Mouse (Mus musculus) erythroid progenitor cell, adult 5-6 weeks (primary cell): ENCODE data around the gene Cnpy3. TPM values are rescaled to one million over a fixed set of nuclear protein-coding genes. Genes with fewer than 3 reads are reported as not detected.
A peak's percentile ranks its signal among the peaks of the same experiment; 100 is the strongest.

Source experiments
- ATAC-seq: replicated peaks from 2 replicates; pipeline ENCODE4 v1.8.0; 2016; ENCODE audit warnings: moderate number of reproducible peaks, mild to moderate bottlenecking, moderate TSS enrichment, inconsistent platforms; ENCODE audit not compliant: poor library complexity, low FRiP score, severe bottlenecking
- total RNA-seq, 2 experiments: library from RNA; stranded (forward) in 1 of 2; stranded (reverse) in 1 of 2; fragments of 150-400 nt in 1 of 2; fragments of 186-747, 209-891 nt in 1 of 2; gene quantifications; 2 replicates each; pipeline versions ENCODE4 v1.2.3 to v1.2.4; 2015 to 2017; ENCODE audit warnings: low replicate concordance in 2 of 2

The Cnpy3 gene
- total RNA-seq, 2 experiments from 2014 or later, result 3.4 to 7.2 TPM

- no peak for ATAC-seq
Observed at GRCm38 (mm10) chr17:46770546-46770945, 18.5 kb upstream of the Cnpy3 start.

- no peak for ATAC-seq
Observed at GRCm38 (mm10) chr17:46767868-46768267, 15.9 kb upstream of the Cnpy3 start.

GRCm38 (mm10) chr17:46764916-46765315 lies 12.9 kb upstream of the Cnpy3 start:
- 0 out of 2 replicates have a peak, but pooled peaks have one; percentile 26 for ATAC-seq

- ATAC-seq, result no peak
Observed at GRCm38 (mm10) chr17:46763544-46763943, 11.5 kb upstream of the Cnpy3 start, which contains the start of gene Ptcra. TSS of gene Ptcra (minus strand) at chr17:46763712.

GRCm38 (mm10) chr17:46758753-46759152 lies 6.7 kb upstream of the Cnpy3 start:
- no peak for ATAC-seq

GRCm38 (mm10) chr17:46751056-46751793 lies 789 bp downstream of the Cnpy3 start:
- ATAC-seq, result no peak

- ATAC-seq, result no peak
Observed at GRCm38 (mm10) chr17:46750580-46750979, 1.4 kb downstream of the Cnpy3 start.

- no peak for ATAC-seq
Observed at GRCm38 (mm10) chr17:46749282-46749681, 2.7 kb downstream of the Cnpy3 start.

GRCm38 (mm10) chr17:46747806-46748205 lies 4.2 kb downstream of the Cnpy3 start:
- ATAC-seq, result no peak

GRCm38 (mm10) chr17:46747234-46747633 lies 4.8 kb downstream of the Cnpy3 start:
- no peak for ATAC-seq

- no peak for ATAC-seq
Observed at GRCm38 (mm10) chr17:46745506-46745905, 6.5 kb downstream of the Cnpy3 start.

- no peak for ATAC-seq
Observed at GRCm38 (mm10) chr17:46742986-46743385, 9.0 kb downstream of the Cnpy3 start.

GRCm38 (mm10) chr17:46741305-46741704 lies 10.7 kb downstream of the Cnpy3 start:
- ATAC-seq, result no peak; the same call in 1 of the 2 replicates

- peak; percentile 66; the same call in 1 of the 2 replicates for ATAC-seq
Observed at GRCm38 (mm10) chr17:46736160-46736559, 15.9 kb downstream of the Cnpy3 start.

- no peak for ATAC-seq
Observed at GRCm38 (mm10) chr17:46735287-46735686, 16.7 kb downstream of the Cnpy3 start.

- ATAC-seq, result no peak
Observed at GRCm38 (mm10) chr17:46734055-46734454, 18.0 kb downstream of the Cnpy3 start.

GRCm38 (mm10) chr17:46728904-46729318 lies 23.1 kb downstream of the Cnpy3 start, which contains the start of gene Gnmt:
TSS of gene Gnmt (minus strand) at chr17:46729168.
- no peak for ATAC-seq

GRCm38 (mm10) chr17:46728496-46728895 lies 23.5 kb downstream of the Cnpy3 start:
- no peak for ATAC-seq

GRCm38 (mm10) chr17:46728021-46728420 lies 24.0 kb downstream of the Cnpy3 start:
- no peak for ATAC-seq

- no peak for ATAC-seq
Observed at GRCm38 (mm10) chr17:46727271-46727670, 24.7 kb downstream of the Cnpy3 start.
